Mouse (Mus musculus): ENCODE results near the gene Wdr89.

The Wdr89 gene

GRCm38 (mm10) chr12:75612711-75613110 lies 56.6 kb downstream of the Wdr89 start:
- peak; percentile 46 to 48 for DNase-seq

- no peak for DNase-seq
These were observed 69.8 kb downstream of the Wdr89 start for GRCm38 (mm10) chr12:75599490-75599889.

- no peak for DNase-seq
These were observed 70.3 kb downstream of the Wdr89 start for GRCm38 (mm10) chr12:75598988-75599387.

GRCm38 (mm10) chr12:75597707-75598106 lies 71.6 kb downstream of the Wdr89 start:
- DNase-seq = no peak

- peak; percentile 99 to 100 for DNase-seq
These were observed 73.0 kb downstream of the Wdr89 start, which contains the start of gene Ppp2r5e for GRCm38 (mm10) chr12:75596154-75597002. TSS of gene Ppp2r5e (minus strand) at chr12:75596245.

- DNase-seq = peak in 1 of 2 experiments; percentile 72
These were observed 73.8 kb downstream of the Wdr89 start for GRCm38 (mm10) chr12:75595291-75596153.

- DNase-seq = no peak
These were observed 74.9 kb downstream of the Wdr89 start for GRCm38 (mm10) chr12:75594404-75594803.

GRCm38 (mm10) chr12:75593817-75594216 lies 75.5 kb downstream of the Wdr89 start:
- no peak for DNase-seq

- DNase-seq = no peak
These were observed 81.8 kb downstream of the Wdr89 start for GRCm38 (mm10) chr12:75587501-75587900.

GRCm38 (mm10) chr12:75583776-75584175 lies 85.6 kb downstream of the Wdr89 start:
- DNase-seq = no peak
